Mouse (Mus musculus) gonadal fat pad, adult 2 months (tissue): ENCODE data around the gene Gsto1. TPM values are rescaled to one million over a fixed set of nuclear protein-coding genes. Genes with fewer than 3 reads are reported as not detected.
A peak's percentile ranks its signal among the peaks of the same experiment; 100 is the strongest.

ENCODE experiments used
- DNase-seq: peaks from one replicate; pipeline ENCODE4 v3.0.0-alpha.2; 2012; ENCODE audit warnings: low read depth
- polyA plus RNA-seq: library from polyadenylated mRNA; depleted of rRNA; stranded (reverse); fragments of >200 nt; gene quantifications from 2 replicates; pipeline ENCODE4 v1.2.3, GENCODE M21; 2012

Gsto1 gene
- polyA plus RNA-seq, 1 experiment = 31.3 TPM

GRCm38 (mm10) chr19:47857957-47858942 is 3.5 kb downstream of the Gsto1 start:
- no peak for DNase-seq

GRCm38 (mm10) chr19:47859180-47859579 is 4.4 kb downstream of the Gsto1 start:
- no peak for DNase-seq

- DNase-seq = no peak
Observed at GRCm38 (mm10) chr19:47862581-47862980, 7.8 kb downstream of the Gsto1 start.

- no peak for DNase-seq
Observed at GRCm38 (mm10) chr19:47864051-47864450, 9.3 kb downstream of the Gsto1 start.

- no peak for DNase-seq
Observed at GRCm38 (mm10) chr19:47864721-47865120, 10.0 kb downstream of the Gsto1 start.

- DNase-seq = peak; percentile 62
Observed at GRCm38 (mm10) chr19:47865353-47865947, 10.7 kb downstream of the Gsto1 start, which contains the start of gene Gsto2. Gene Gsto2, plus strand, starts transcription at chr19:47865534.

- no peak for DNase-seq
Observed at GRCm38 (mm10) chr19:47867628-47868175, 12.9 kb downstream of the Gsto1 start.

- no peak for DNase-seq
Observed at GRCm38 (mm10) chr19:47868951-47869350, 14.2 kb downstream of the Gsto1 start.

- DNase-seq = no peak
Observed at GRCm38 (mm10) chr19:47869516-47869915, 14.7 kb downstream of the Gsto1 start.

- DNase-seq = peak; percentile 69
Observed at GRCm38 (mm10) chr19:47870102-47870666, 15.4 kb downstream of the Gsto1 start.

GRCm38 (mm10) chr19:47871515-47871914 is 16.7 kb downstream of the Gsto1 start:
- DNase-seq = no peak

- no peak for DNase-seq
Observed at GRCm38 (mm10) chr19:47876252-47876651, 21.5 kb downstream of the Gsto1 start.

GRCm38 (mm10) chr19:47881538-47881937 is 26.8 kb downstream of the Gsto1 start:
- no peak for DNase-seq

GRCm38 (mm10) chr19:47882151-47882881 is 27.5 kb downstream of the Gsto1 start:
- DNase-seq = no peak

GRCm38 (mm10) chr19:47882882-47883254 is 28.1 kb downstream of the Gsto1 start:
- DNase-seq = no peak

- no peak for DNase-seq
Observed at GRCm38 (mm10) chr19:47884296-47885085, 29.7 kb downstream of the Gsto1 start.

- DNase-seq = no peak
Observed at GRCm38 (mm10) chr19:47885191-47885743, 30.5 kb downstream of the Gsto1 start.

- no peak for DNase-seq
Observed at GRCm38 (mm10) chr19:47885886-47886285, 31.1 kb downstream of the Gsto1 start.

- no peak for DNase-seq
Observed at GRCm38 (mm10) chr19:47886617-47887016, 31.8 kb downstream of the Gsto1 start.

GRCm38 (mm10) chr19:47887417-47887816 is 32.6 kb downstream of the Gsto1 start:
- DNase-seq = no peak
